Mouse (Mus musculus) hindbrain, embryonic 15.5 days (tissue): ENCODE measurements at regions not wholly inside any gene's neighbourhood (a gene's known extent, or its start where the extent isn't known, plus 50 kb on each side); places are given as distances from the start of the nearest gene placed in this dataset.
A peak's percentile ranks its signal among the peaks of the same experiment; 100 is the strongest.

Experiments
- ATAC-seq: fragments of 200-750 bp; cut with Nextera tagmentation; 2 replicates; pipeline ENCODE4 v1.8.0; 2017; ENCODE audit warnings: low read depth, moderate number of reproducible peaks, moderate TSS enrichment; ENCODE audit not compliant: low FRiP score
- H3K27ac ChIP-seq: fragments of 300-500 bp; sonication (generic); replicated peaks from 2 replicates; pipeline ENCODE4 v1.5.1; 2015; ENCODE audit warnings: mild to moderate bottlenecking, inconsistent platforms
- H3K27me3 ChIP-seq: fragments of 300-500 bp; sonication (generic); 2 replicates; pipeline ENCODE4 v1.6.1; 2015; ENCODE audit warnings: control low read depth, inconsistent platforms
- H3K36me3 ChIP-seq: fragments of 300-500 bp; sonication (generic); 2 replicates; pipeline ENCODE4 v1.6.1; 2015; ENCODE audit warnings: control low read depth, inconsistent platforms
- H3K4me1 ChIP-seq: fragments of 300-500 bp; sonication (generic); replicated peaks from 2 replicates; pipeline ENCODE4 v1.6.1; 2015; ENCODE audit warnings: control low read depth, inconsistent platforms
- H3K4me2 ChIP-seq: fragments of 300-500 bp; sonication (generic); 2 replicates; pipeline ENCODE4 v1.6.1; 2015; ENCODE audit warnings: moderate library complexity, mild to moderate bottlenecking, inconsistent platforms
- H3K4me3 ChIP-seq: fragments of 300-500 bp; sonication (generic); 2 replicates; pipeline ENCODE4 v1.5.1; 2015; ENCODE audit warnings: mild to moderate bottlenecking, inconsistent platforms
- H3K9ac ChIP-seq: fragments of 300-500 bp; sonication (generic); 2 replicates; pipeline ENCODE4 v1.6.1; 2015; ENCODE audit warnings: inconsistent platforms
- H3K9me3 ChIP-seq: fragments of 300-500 bp; sonication (generic); 2 replicates; pipeline ENCODE4 v1.6.1; 2016; ENCODE audit warnings: control low read depth, inconsistent platforms
- WGBS: fragments of 180-500 bp; shearing (Covaris S2); methylation state at CpG from one replicate; pipeline ENCODE4 v1.1.7; 2015; 5-methylcytosine and 5-hydroxymethylcytosine counted together

DNA sequence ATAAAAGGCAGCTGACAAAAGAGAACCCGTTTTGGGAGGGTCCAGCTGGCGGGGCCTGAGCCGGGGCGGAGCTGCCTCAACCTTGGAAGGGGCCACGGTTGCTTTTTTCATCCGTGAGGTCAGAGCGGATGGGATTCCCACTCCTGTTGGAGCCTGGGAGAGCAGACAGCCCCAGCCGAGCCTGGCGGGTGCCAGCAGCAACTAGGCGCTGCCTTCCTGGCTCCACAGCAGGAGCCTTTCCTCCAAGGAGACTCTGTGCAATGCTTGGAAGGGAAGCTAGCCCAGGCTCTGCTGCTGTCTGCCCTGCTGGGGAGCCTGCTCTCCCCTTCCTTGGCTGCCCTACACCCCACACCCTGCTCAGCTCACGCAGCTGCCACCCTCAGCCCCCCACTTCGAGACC lies 161.1 kb upstream of the Sox9 start:
- H3K9me3 ChIP-seq = no peaks in the 10 kb centered on the region
- H3K27ac ChIP-seq = no peak overlapping the region
- H3K4me1 ChIP-seq = peaks cover 6% of the 10 kb centered on the region
- peak; percentile 72 for ATAC-seq
- no peaks in the 10 kb centered on the region for H3K27me3 ChIP-seq
- no peak overlapping the region for H3K9ac ChIP-seq
- peak overlapping the region; percentile 39 for H3K4me2 ChIP-seq
- no peaks in the 10 kb centered on the region for H3K36me3 ChIP-seq
- WGBS = 25% methylated on average over 12 of the region's 12 CpGs
- no peak overlapping the region for H3K4me3 ChIP-seq

DNA sequence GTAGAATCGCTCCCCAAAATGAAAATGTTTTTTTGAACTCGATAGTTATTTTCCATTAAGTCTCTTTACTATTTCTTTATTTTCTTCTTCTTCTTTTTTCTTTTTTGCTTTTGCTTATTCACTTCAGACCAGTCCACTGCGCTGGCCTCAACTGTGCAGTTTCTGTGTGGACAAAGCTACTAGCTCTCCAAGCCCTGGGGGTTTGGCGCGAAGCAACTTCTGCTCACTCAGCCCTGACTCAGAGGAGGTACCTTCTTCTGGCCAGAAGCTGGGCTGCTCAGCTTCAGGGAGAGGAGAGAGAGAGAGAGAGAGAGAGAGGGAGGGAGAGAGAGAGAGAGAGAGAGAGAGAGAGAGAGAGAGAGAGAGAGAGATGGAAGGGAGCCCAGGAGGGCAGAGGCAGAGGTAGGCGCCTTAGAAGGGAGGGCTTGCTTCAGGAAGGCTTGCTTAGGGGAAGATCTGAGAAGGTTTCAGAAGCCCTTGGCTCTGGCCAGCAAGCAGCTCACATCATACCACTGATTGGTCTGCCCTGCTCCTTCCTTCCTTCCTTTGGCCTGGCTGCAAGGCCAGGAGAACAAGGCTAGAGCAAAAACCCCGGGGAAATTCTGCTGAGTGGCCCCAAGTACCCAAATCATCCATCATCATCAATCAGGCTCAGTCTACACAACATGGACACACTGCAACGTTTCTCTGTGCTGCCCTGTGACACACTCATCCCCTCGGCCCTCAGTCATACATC lies 160.5 kb upstream of the Sox9 start:
- H3K27ac ChIP-seq = no peak overlapping the region
- 62% methylated on average over 9 of the region's 9 CpGs for WGBS
- H3K27me3 ChIP-seq = no peaks in the 10 kb centered on the region
- H3K4me2 ChIP-seq = peak overlapping the region; percentile 39
- no peak overlapping the region for H3K4me3 ChIP-seq
- no peak for ATAC-seq
- H3K9ac ChIP-seq = no peak overlapping the region
- H3K9me3 ChIP-seq = no peaks in the 10 kb centered on the region
- H3K4me1 ChIP-seq = peaks cover 6% of the 10 kb centered on the region
- no peaks in the 10 kb centered on the region for H3K36me3 ChIP-seq

DNA sequence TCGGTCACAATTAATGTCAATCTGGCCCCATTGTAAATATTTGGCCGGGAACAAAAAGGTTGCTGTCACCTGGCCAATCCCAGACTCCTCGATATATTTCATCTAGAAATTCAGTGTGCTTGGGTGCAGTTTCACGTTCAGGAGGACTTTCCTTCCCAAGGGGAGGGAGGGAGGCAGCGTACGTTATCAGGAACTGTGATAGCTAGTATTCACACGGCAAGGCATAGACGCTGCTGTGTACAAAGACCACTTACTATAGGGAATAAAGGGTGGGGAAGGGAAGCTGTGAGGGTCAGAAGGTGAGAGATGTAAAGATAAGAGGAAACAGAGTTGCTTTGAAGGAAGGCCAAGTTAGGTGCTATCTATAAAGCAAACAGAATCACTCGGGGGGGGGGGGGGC lies 132.7 kb upstream of the Sox9 start:
- no peaks in the 10 kb centered on the region for H3K27me3 ChIP-seq
- no peaks in the 10 kb centered on the region for H3K9me3 ChIP-seq
- H3K4me2 ChIP-seq = no peak overlapping the region
- ATAC-seq = no peak
- H3K4me1 ChIP-seq = no peaks in the 10 kb centered on the region
- H3K9ac ChIP-seq = no peak overlapping the region
- no peak overlapping the region for H3K27ac ChIP-seq
- 66% methylated on average over 9 of the region's 9 CpGs for WGBS
- no peaks in the 10 kb centered on the region for H3K36me3 ChIP-seq
- H3K4me3 ChIP-seq = no peak overlapping the region

DNA sequence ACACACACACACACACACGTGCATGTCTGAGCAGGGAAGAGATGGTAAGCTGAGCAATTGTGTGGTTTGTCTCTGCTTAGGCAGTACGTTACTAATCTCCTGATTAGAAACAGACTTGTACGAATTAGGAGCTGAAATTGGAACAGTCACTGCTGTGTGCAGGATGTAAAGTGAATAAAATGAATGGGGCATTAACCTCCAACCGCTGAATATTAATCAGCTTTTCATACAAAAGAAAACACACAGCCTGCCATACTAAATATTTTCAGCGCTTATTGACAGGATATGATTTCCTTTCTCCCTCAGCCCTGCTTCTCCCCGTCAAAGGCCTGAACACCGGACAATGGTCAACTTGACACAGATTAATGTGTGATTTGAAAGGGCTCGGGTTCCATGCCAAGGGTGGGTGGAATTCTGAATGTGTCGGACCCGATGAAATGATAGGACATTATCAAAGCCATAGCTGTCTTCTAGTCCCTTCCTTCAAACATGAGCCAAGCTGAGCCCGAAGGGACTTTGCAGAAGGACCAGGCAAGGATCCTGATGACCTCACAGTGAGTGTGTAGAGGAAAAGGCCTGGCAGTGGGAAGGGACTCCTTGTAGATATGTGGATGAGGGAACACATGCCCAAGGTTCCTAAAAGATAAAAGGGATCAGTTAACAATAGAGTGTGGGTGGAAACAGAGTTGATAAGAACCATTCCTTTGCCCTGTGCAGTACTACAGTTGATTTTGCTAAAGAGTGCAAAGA lies 124.4 kb upstream of the Sox9 start:
- Histone ChIP-seq H3K9ac (no peak overlapping the region), H3K27ac (0 out of 2 replicates have a peak overlapping the region, but pooled peaks have one; percentile 30), H3K4me3 (no peak overlapping the region), H3K4me1 (no peaks in the 10 kb centered on the region; the same call in 1 of the 2 replicates), H3K27me3 (no peaks in the 10 kb centered on the region), H3K36me3 (no peaks in the 10 kb centered on the region), H3K9me3 (no peaks in the 10 kb centered on the region), H3K4me2 (no peak overlapping the region)
- 20% methylated on average over 11 of the region's 11 CpGs for WGBS
- no peak; the same call in 1 of the 2 replicates for ATAC-seq

DNA sequence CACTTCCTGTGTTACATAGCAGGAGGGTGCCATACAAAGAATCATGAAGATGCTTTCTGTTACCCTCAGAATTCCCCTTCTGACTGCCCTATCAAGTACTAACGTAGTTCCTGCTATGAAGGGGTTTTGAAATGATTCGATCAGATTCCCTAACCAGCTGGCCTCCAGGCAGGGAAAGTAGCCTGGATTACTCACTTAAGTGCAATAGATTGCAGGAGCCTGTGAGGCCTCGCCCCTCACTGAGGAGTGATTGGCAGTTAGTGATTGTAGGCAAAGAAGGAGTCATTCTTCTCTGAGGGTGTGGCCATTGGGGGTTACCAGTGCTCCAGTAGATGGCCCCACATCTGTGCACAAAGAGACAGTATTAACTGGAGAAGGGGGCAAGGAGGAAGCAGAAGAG lies 122.1 kb upstream of the Sox9 start:
- no peak overlapping the region for H3K4me2 ChIP-seq
- no peaks in the 10 kb centered on the region for H3K36me3 ChIP-seq
- WGBS = 83% methylated on average over 3 of the region's 3 CpGs

DNA sequence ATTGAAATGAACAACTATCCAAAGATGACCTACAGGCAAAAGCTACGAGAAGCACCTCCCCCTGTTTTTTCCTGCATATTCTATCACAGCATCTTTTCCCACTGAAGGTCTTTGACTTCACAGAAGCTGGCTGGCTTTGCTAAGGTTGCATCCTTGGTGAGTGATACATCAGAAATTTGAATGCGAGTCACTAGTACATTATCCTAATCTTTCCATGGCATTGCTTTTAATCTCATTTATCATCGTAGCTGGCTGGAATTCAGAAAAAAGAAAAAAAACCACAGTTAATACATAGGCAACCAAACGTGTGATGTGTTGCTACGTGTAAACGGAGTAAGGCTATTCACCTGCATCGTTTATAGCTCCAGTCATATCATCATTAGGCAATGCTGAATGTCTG lies 120.6 kb upstream of the Sox9 start:
- ATAC-seq = no peak
- H3K27me3 ChIP-seq = no peaks in the 10 kb centered on the region
- H3K9me3 ChIP-seq = no peaks in the 10 kb centered on the region
- no peaks in the 10 kb centered on the region; the same call in 1 of the 2 replicates for H3K4me1 ChIP-seq
- 85% methylated on average over 7 of the region's 7 CpGs for WGBS
- H3K36me3 ChIP-seq = no peaks in the 10 kb centered on the region
- H3K9ac ChIP-seq = no peak overlapping the region
- H3K27ac ChIP-seq = no peak overlapping the region
- H3K4me3 ChIP-seq = no peak overlapping the region
- no peak overlapping the region for H3K4me2 ChIP-seq

More for the DNA sequence above, 122.1 kb upstream of the Sox9 start:
- Histone ChIP-seq H3K4me1 (no peaks in the 10 kb centered on the region; the same call in 1 of the 2 replicates), H3K9ac (no peak overlapping the region), H3K4me3 (no peak overlapping the region), H3K27me3 (no peaks in the 10 kb centered on the region), H3K9me3 (no peaks in the 10 kb centered on the region), H3K27ac (no peak overlapping the region)
- no peak for ATAC-seq

DNA sequence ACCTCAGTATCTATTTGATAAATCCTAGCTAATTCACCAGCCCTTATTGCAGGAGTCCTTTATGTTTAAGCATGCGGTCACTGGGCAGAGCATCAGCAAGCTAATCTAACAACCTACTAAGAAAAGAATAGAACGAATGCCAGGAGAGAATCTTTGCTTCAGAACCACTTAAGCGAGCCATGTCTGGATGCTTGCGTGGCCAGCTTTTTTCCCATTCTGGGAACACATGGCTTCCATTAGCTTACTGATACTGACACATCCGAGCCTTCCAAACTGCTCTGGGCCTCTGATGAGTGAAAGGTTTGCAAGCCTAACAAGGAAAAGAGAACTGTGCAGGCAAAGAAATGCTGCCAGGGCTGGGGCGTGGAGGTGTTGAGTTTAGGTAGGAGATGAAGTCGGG lies 114.7 kb upstream of the Sox9 start:
- no peak overlapping the region for H3K9ac ChIP-seq
- no peak overlapping the region for H3K4me2 ChIP-seq
- H3K4me1 ChIP-seq = no peaks in the 10 kb centered on the region
- H3K36me3 ChIP-seq = no peaks in the 10 kb centered on the region
- no peak overlapping the region for H3K4me3 ChIP-seq
- no peaks in the 10 kb centered on the region for H3K9me3 ChIP-seq
- 90% methylated on average over 7 of the region's 7 CpGs for WGBS
- H3K27me3 ChIP-seq = no peaks in the 10 kb centered on the region
- no peak for ATAC-seq
- no peak overlapping the region for H3K27ac ChIP-seq

DNA sequence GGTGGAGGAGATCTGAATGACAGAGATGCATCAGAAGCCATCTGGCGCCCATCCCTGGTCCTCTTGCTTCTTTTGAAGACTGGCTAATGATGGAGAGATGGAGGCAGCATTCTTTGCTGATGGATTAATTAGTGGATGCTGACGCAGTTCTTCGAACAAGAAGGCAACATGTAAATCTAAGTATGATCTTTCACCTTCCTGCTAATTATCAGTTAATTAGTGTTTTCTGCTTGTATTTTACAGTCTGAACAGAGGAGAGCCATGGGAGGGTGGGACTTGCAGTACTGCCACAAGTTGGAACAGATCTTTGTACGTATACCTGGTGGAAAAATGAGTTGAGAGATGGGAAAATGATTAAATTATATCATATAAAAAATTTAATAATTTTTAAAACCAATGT lies 109.9 kb upstream of the Sox9 start:
- H3K4me1 ChIP-seq = no peaks in the 10 kb centered on the region
- H3K4me2 ChIP-seq = no peak overlapping the region
- no peak overlapping the region for H3K27ac ChIP-seq
- no peak for ATAC-seq
- WGBS = 79% methylated on average over 4 of the region's 4 CpGs
- no peaks in the 10 kb centered on the region for H3K27me3 ChIP-seq
- H3K9ac ChIP-seq = no peak overlapping the region
- H3K36me3 ChIP-seq = no peaks in the 10 kb centered on the region
- H3K9me3 ChIP-seq = no peaks in the 10 kb centered on the region
- no peak overlapping the region for H3K4me3 ChIP-seq

DNA sequence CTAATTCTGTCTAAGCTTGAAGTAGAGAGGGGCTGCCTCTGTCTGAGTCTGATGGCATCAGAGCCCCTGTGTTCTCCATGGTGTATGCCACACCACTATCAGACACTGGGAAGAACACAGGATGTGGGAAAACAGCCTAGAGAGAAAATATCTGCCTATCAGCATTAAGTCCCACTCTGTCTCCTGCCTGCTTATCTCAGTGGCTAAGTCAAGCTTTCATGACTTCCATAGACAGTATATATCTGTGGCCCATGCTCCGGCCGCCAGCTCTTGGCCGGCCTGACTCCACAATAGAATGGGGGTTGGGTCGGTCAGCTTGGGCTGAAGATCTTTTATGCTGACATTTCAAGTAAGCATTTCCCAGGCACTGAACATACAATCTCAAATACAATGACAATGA lies 92.0 kb upstream of the Sox9 start:
- WGBS = 89% methylated on average over 4 of the region's 4 CpGs
- H3K9me3 ChIP-seq = no peaks in the 10 kb centered on the region
- no peaks in the 10 kb centered on the region for H3K27me3 ChIP-seq
- H3K4me3 ChIP-seq = no peak overlapping the region
- H3K27ac ChIP-seq = no peak overlapping the region
- no peak overlapping the region for H3K9ac ChIP-seq
- no peaks in the 10 kb centered on the region for H3K4me1 ChIP-seq
- no peak for ATAC-seq
- H3K4me2 ChIP-seq = no peak overlapping the region
- H3K36me3 ChIP-seq = no peaks in the 10 kb centered on the region

DNA sequence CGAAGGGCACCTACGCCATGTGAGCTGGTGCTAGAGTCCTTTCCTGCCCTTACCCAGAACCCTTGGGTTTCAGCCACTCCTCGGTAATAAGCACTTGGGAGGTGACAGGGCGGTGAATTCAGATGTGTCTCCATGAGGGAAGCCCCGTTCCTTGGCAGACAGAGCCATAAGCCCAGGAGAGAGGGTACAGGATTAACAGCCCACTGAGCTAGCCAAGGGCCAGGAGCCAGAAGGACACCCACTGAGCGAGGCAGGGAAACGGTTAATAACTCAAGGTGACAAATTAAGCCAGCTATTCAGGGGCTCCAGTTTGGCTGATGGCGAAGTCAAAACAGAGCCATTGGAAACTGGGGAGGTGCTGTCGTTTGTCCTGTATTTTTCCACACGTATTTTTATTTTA lies 75.9 kb upstream of the Sox9 start:
- WGBS = 69% methylated on average over 10 of the region's 10 CpGs
- H3K9ac ChIP-seq = no peak overlapping the region
- no peaks in the 10 kb centered on the region; the same call in 1 of the 2 replicates for H3K4me1 ChIP-seq
- H3K36me3 ChIP-seq = no peaks in the 10 kb centered on the region
- H3K27me3 ChIP-seq = no peaks in the 10 kb centered on the region
- H3K4me2 ChIP-seq = no peak overlapping the region
- H3K27ac ChIP-seq = no peak overlapping the region
- no peaks in the 10 kb centered on the region for H3K9me3 ChIP-seq
- no peak for ATAC-seq
- H3K4me3 ChIP-seq = no peak overlapping the region

DNA sequence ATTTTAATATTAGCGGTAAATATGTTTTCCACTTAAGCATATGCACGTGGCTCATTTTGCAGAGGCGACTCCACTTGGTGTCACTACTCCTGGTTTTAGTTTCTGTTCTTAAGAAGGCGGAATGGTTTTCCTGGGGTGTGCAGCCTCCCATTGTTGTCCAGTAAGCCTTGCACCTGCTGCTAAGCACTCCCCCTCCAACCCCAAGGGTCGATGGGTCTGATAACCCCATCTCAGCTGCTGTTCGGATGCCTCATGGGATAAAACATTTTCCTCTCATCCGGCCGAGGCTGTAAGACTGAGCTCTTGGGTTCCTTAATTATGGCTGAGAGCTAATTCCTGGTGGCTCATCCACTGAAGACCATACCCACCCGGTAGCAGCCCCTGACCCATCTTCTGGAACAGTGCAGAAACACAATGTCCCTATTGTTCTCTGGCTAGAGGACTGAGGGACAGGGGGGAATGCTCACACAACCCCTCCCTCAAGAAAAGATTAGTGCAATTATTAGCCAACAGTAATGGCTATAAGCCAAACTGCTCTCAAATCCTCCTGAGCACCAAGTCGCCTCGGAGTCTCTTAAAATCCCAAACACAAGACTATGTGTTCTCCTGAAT lies 73.8 kb upstream of the Sox9 start:
- no peak overlapping the region for H3K27ac ChIP-seq
- H3K4me3 ChIP-seq = no peak overlapping the region
- no peak for ATAC-seq
- WGBS = 51% methylated on average over 11 of the region's 11 CpGs
- H3K27me3 ChIP-seq = no peaks in the 10 kb centered on the region
- no peaks in the 10 kb centered on the region for H3K9me3 ChIP-seq
- H3K36me3 ChIP-seq = no peaks in the 10 kb centered on the region
- H3K4me2 ChIP-seq = no peak overlapping the region
- H3K9ac ChIP-seq = no peak overlapping the region
- H3K4me1 ChIP-seq = no peaks in the 10 kb centered on the region; the same call in 1 of the 2 replicates

DNA sequence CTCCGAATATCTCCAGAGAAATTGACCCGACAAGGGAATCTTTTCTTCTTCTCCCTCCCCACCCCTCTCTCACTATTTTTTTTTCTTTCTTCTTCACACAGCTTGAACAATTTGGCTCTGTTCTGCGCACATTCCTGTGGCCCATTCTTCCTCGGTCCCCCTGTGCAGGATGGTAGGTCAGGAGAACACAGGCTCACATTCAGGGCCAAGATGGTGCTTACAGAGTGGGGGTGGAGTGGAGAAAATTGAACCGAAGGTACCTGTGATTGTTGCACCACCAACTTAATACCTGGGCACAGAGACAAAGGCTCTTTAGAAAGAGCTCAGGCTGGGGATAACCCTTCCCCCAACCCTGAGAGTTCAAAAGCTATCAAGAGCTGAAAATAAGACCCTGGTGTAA lies 70.4 kb upstream of the Sox9 start:
- H3K27me3 ChIP-seq = no peaks in the 10 kb centered on the region
- ATAC-seq = no peak
- no peaks in the 10 kb centered on the region; the same call in 1 of the 2 replicates for H3K4me1 ChIP-seq
- 65% methylated on average over 5 of the region's 5 CpGs for WGBS
- H3K9ac ChIP-seq = no peak overlapping the region
- H3K9me3 ChIP-seq = no peaks in the 10 kb centered on the region
- no peak overlapping the region for H3K4me3 ChIP-seq
- H3K27ac ChIP-seq = no peak overlapping the region
- no peak overlapping the region for H3K4me2 ChIP-seq
- no peaks in the 10 kb centered on the region for H3K36me3 ChIP-seq
